Mouse (Mus musculus) left cerebral cortex, postnatal 14 days (tissue): Measurements from ENCODE around the gene Olfr1444. TPM values are rescaled to one million over a fixed set of nuclear protein-coding genes. Genes with fewer than 3 reads are reported as not detected.

ENCODE experiments used
- DNase-seq, 2 experiments: peaks; one replicate each; pipeline ENCODE4 v3.0.0; 2021 to 2022; ENCODE audit warnings: low spot score in 2 of 2, mixed read lengths in 1 of 2
- intact Hi-C: fragments of 180-260 bp; cut with DNase I; formaldehyde crosslinking; loops from one replicate; pipeline ENCODE4 v1.15.1; 2025
- long read RNA-seq, 2 experiments: library from polyadenylated mRNA; stranded (forward); transcript quantifications; one replicate each; pipeline ENCODE4 v2.0.0; 2021
- total RNA-seq, 2 experiments: library from RNA; stranded (reverse); gene quantifications; 2 replicates each; pipeline ENCODE4 v1.2.3; 2021

The Olfr1444 gene
- not detected for total RNA-seq
- long read RNA-seq, experiment 1: 0 reads
- long read RNA-seq, experiment 2: 0 reads

DNA sequence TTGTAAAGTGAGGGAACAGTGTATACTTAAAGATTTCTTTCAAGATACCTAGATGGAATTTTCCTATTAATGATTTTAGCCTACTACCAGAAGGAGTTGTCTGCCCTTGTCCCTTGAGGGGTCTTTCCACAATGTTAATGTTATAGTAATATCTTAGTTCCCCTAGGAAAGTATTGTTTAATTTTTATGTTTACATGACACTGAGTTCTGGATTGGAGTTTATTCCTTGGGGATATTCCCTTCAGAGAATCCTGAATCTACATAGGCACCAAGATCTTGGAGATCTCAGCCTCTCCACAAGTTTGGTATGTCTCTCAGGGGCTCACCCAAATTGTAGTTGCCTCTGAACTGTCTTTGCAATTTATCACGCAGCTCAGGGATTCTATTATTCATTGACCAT, at the start of gene Olfr1444:
Gene Olfr1444 (plus strand): TSS at position 301 of the 400 bp plus-strand sequence.
- intact Hi-C loops: no loop called here
- DNase-seq: no peak

GRCm38 (mm10) chr19:12812644-12813364, 44.3 kb upstream of the Olfr1444 start:
- intact Hi-C loops: no loop called here
- DNase-seq: no peak

DNA sequence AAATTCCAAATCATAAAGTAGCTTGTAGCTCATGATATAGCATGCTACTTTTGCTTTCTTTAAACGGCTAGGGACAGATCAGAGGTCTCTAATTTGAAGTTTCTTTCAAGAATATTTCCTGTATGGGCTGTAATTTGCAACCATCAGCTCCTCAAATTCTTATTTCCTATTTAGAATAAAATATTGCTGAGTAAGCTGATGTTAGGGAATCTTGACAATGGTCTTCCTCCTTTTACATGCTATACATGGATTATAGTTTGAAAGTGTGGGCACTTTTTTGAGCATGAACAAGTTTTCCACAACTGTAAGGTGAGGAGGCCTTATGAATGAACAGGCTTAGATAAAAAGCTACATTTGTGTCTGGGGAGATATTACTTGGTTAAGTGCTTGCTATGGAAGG, 43.2 kb upstream of the Olfr1444 start:
- no peak for DNase-seq
- intact Hi-C loops: no loop called here

- no peak for DNase-seq
- intact Hi-C loops: no loop called here
These were observed 38.6 kb upstream of the Olfr1444 start for GRCm38 (mm10) chr19:12818507-12818906.

DNA sequence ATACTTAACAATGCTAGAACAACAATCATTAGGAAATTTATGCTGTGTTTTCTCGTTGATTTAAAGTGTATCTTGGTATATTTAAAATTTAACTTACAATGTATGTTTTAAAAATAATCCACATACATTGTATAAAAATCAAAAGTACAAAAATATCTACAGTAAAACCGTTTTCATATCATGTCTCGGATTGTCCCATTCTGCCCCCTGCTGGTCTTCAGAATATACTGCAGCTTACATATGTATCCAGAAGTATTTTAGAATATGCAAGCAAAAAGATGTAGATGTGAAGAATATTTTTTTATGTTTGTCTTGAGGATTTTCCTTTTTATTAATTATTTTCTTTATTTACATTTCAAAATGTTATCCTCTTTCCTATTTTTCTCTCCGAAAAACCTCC, 36.7 kb upstream of the Olfr1444 start:
- intact Hi-C loops: loop anchor here (5.0 kb wide), 1 partner anchor 303 kb away; no protein-coding TSS in a partner anchor

GRCm38 (mm10) chr19:12824549-12824948, 32.5 kb upstream of the Olfr1444 start:
- DNase-seq: no peak
- intact Hi-C loops: loop anchor here (5.0 kb wide), 1 partner anchor 307 kb away; no protein-coding TSS in a partner anchor

More for the DNA sequence above, 36.7 kb upstream of the Olfr1444 start:
- DNase-seq: peak; percentile 42 to 45

DNA sequence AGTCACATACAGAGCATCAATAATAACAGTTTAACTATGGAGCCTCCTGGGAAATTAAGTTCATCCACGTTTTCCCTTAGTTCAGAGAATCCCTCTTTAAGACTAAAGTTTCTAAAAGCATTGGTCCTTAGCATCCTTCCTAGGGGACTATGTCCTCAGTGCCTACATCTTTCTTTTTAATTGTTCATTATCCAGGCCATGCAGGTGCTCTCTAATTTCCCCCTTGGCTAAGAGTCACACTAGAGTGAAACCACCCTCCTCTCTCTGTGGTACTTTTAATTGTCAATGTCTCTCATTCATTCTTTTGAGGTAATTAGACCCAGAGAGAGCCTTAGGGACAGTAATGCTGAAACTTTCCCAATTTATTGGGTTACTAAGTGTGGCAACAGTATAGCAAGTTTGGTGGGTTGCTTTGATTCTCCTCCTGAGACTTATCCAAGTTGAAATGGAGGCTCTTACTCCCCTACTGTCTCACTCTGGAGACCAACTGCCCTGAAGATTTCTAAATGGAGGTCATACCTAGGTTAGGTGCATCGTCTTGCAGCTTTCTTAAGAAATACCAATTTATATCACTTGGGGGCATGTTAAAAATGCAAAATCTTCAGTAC, 26.2 kb upstream of the Olfr1444 start:
- no peak for DNase-seq
- intact Hi-C loops: no loop called here

GRCm38 (mm10) chr19:12831559-12831958, 25.5 kb upstream of the Olfr1444 start:
- intact Hi-C loops: no loop called here
- DNase-seq: no peak

DNA sequence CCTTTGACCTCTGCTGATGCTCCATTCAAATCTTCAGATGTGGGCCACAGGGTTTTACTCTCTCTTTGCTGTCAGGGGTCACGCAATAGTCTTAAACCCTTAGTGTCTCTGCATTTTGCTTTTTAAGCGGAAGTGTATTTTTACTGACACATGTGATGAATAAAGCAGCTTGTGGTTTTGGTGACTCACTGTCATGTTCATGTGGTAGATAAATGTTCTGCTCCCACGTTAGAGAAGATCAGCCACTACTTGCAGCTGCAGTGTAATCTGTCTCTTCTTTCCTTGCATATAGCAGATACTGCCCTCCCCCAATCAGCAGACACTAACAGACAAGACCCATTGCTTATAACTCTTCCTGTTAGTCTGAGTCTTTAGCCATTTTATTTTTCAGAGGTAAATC, 23.5 kb upstream of the Olfr1444 start:
- intact Hi-C loops: no loop called here
- peak in 1 of 2 experiments; percentile 60 for DNase-seq

GRCm38 (mm10) chr19:12838507-12838906, 18.6 kb upstream of the Olfr1444 start:
- DNase-seq: peak in 1 of 2 experiments; percentile 47
- intact Hi-C loops: no loop called here

DNA sequence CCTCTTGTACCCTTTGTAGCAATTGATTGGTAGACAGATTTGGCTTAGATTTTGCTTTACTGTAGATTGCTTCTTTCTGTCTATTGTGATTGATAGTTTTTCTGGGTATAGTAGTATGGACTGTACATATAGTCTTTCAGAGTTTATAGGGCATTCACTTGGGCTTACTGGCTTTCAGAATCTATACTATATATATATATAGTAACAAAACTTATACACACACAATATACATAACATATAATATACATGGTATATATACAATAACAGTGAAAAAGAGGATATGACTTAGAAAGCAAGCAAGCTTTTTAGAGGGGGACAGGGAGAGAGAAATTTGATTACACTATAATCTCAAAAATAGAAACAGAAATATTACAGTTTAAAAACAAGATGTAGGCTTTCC, 10.7 kb upstream of the Olfr1444 start, which contains the start of gene Gm5244:
Gene Gm5244 (plus strand): TSS at position 301 of the 400 bp plus-strand sequence.
- DNase-seq: no peak
- intact Hi-C loops: no loop called here

DNA sequence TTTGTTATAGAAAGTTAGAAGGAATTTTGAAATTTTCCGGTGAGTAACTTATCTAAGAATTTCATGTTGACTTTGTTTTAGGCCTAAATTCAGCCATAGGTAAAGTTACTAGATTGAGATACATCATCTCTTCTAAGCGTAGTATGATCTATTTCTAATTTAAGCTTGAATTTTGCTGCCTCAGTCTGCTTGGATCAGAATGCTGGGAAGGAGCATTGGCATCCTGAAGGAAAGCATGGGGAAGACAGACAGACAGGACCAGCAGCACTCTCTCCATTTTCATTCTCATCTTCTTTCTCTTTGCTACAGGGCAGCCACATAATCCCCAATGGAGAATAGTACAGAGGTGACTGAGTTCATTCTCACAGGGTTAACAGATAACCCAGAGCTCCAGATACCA, 26.5 kb downstream of the Olfr1444 start, which contains the start of gene Olfr1445:
Gene Olfr1445 (plus strand): TSS at position 301 of the 400 bp plus-strand sequence.
- intact Hi-C loops: no loop called here
- no peak for DNase-seq

DNA sequence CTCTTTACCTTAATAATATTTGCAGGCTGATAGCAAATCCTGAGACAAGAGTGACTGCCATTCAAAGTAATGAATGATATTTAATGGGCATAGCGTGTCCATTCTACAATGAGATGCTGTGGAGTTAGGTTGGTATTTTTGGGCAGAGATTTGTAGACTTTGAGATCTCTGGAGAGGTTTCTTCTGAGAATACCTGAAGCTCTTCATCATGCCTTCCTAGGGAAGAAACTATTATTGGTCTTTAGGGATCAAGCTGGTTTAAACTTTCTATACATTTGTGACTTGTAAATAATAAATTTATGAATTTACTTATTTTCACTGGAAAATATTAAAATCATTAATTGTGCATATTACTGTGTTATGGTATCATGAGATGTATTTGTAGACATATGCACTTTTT, 36.3 kb downstream of the Olfr1444 start, which contains the start of gene Olfr1446:
Gene Olfr1446 (minus strand): TSS at position 101 of the 400 bp plus-strand sequence.
- intact Hi-C loops: no loop called here

DNA sequence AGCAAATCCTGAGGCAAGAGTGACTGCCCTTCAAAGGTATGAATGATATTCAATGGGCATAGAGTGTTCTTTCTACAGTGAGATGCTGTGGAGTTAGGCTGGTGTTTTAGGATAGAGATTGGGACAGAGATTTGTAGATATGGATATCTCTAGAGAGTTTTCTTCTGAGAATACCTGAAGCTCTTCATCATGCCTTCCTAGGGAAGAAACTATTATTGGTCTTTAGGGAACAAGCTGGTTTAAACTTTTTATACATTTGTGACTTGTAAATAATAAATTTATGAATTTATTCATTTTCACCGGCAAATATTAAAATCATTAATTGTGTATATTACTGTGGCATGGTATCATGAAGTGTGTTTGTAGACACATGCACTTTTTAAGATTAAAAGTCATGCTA, 46.6 kb downstream of the Olfr1444 start, which contains the start of gene Olfr1447:
Gene Olfr1447 (minus strand): TSS at position 101 of the 400 bp plus-strand sequence.
- intact Hi-C loops: no loop called here
- DNase-seq: no peak

More for the DNA sequence above, 36.3 kb downstream of the Olfr1444 start, which contains the start of gene Olfr1446:
- no peak for DNase-seq

Other genes with a start within 250 kb of the Olfr1444 start
- not detected for gene Glyat, start 224.0 kb upstream of the Olfr1444 start, total RNA-seq
- not detected for gene Olfr1442, start 186.8 kb upstream of the Olfr1444 start, total RNA-seq
- not detected for gene Olfr1443, start 179.2 kb upstream of the Olfr1444 start, total RNA-seq
- gene Keg1, start 161.5 kb upstream of the Olfr1444 start, total RNA-seq: not detected
- gene Cntf, start 91.7 kb upstream of the Olfr1444 start, total RNA-seq: 1 to 10 TPM; 2.2 to 2.9 TPM
- gene Zfp91, start 61.2 kb upstream of the Olfr1444 start, total RNA-seq: 10 to 100 TPM; 81.8 to 86.6 TPM
- gene Lpxn, start 61.1 kb upstream of the Olfr1444 start, total RNA-seq: 1 to 10 TPM; 1.2 to 2.1 TPM
- not detected for gene Gm5244, start 10.6 kb upstream of the Olfr1444 start, total RNA-seq
- gene Olfr1445, start 26.6 kb downstream of the Olfr1444 start, total RNA-seq: not detected
- not detected for gene Olfr1446, start 36.2 kb downstream of the Olfr1444 start, total RNA-seq
- gene Olfr1447, start 46.5 kb downstream of the Olfr1444 start, total RNA-seq: not detected
- not detected for gene Olfr1448, start 67.1 kb downstream of the Olfr1444 start, total RNA-seq
- gene Olfr1449, start 73.6 kb downstream of the Olfr1444 start, total RNA-seq: not detected
- not detected for gene Olfr1450, start 93.0 kb downstream of the Olfr1444 start, total RNA-seq
- gene Olfr1451, start 137.7 kb downstream of the Olfr1444 start, total RNA-seq: not detected
- gene Olfr1453, start 171.0 kb downstream of the Olfr1444 start, total RNA-seq: not detected
- gene Olfr1454, start 203.3 kb downstream of the Olfr1444 start, total RNA-seq: not detected
- gene Olfr1457, start 240.6 kb downstream of the Olfr1444 start, total RNA-seq: not detected
- gene Olfr1458, start 249.5 kb downstream of the Olfr1444 start, total RNA-seq: not detected